Mouse (Mus musculus): ENCODE measurements around the gene Crygs. TPM values are rescaled to one million over a fixed set of nuclear protein-coding genes. Genes with fewer than 3 reads are reported as not detected.

Gene Crygs
- polyA plus RNA-seq (2012; rRNA removed), result 0.20 TPM in 1 of 2 replicates, not detected in the other

GRCm38 (mm10) chr16:22811477-22811876, at the start of gene Crygs:
Gene Crygs (minus strand): TSS chr16:22811577.
- WGBS, result 88% methylated on average over 2 of the region's 2 CpGs
- Histone ChIP-seq H3K4me1 (replicated peaks; ENCODE audit: control insufficient read depth, insufficient read depth, low read length) (peaks cover 4% of the 10 kb centered on the region), H3K27me3 (ENCODE audit: control insufficient read depth, insufficient read depth, low read length) (no peaks in the 10 kb centered on the region), H3K27ac (ENCODE audit: control insufficient read depth, insufficient read depth, low read length) (no peak within 1 kb of the TSS), H3K4me3 (ENCODE audit: control insufficient read depth, insufficient read depth, low read length) (no peak within 1 kb of the TSS), H3K36me3 (ENCODE audit: control insufficient read depth, insufficient read depth, low read length) (no peaks in the 10 kb centered on the region)
- DNase-seq, result no peak
- no peak for TF ChIP-seq CTCF (IDR thresholded peaks at IDR 0.05; ENCODE audit: borderline replicate concordance, control insufficient read depth, extremely low read depth, insufficient read depth, low read length, poor library complexity)
- no peak for TF ChIP-seq POLR2A (IDR thresholded peaks at IDR 0.05; ENCODE audit: control insufficient read depth, extremely low read depth, insufficient read depth, low read length, poor library complexity)

GRCm38 (mm10) chr16:22857431-22858113, 46.2 kb upstream of the Crygs start, which contains the start of the genes Tbccd1 and Dnajb11:
Gene Tbccd1 (minus strand): TSS chr16:22857669.
Gene Dnajb11 (plus strand): TSS chr16:22857845.
- under 1% methylated on average over 62 of the region's 62 CpGs for WGBS
- Histone ChIP-seq H3K4me3 (ENCODE audit: control insufficient read depth, insufficient read depth, low read length) (peak within 1 kb of the TSS; percentile 78), H3K27ac (ENCODE audit: control insufficient read depth, insufficient read depth, low read length) (peak within 1 kb of the TSS; percentile 51; the same call in 1 of the 2 replicates), H3K27me3 (ENCODE audit: control insufficient read depth, insufficient read depth, low read length) (no peaks in the 10 kb centered on the region), H3K4me1 (replicated peaks; ENCODE audit: control insufficient read depth, insufficient read depth, low read length) (peaks cover 8% of the 10 kb centered on the region), H3K36me3 (ENCODE audit: control insufficient read depth, insufficient read depth, low read length) (peaks cover 3% of the 10 kb centered on the region)
- peak; percentile 61 for TF ChIP-seq POLR2A (IDR thresholded peaks at IDR 0.05; ENCODE audit: control insufficient read depth, extremely low read depth, insufficient read depth, low read length, poor library complexity)
- no peak for TF ChIP-seq CTCF (IDR thresholded peaks at IDR 0.05; ENCODE audit: borderline replicate concordance, control insufficient read depth, extremely low read depth, insufficient read depth, low read length, poor library complexity)
- peak; percentile 98 for DNase-seq

GRCm38 (mm10) chr16:22856773-22857172, 45.4 kb upstream of the Crygs start:
- Histone ChIP-seq H3K27me3 (ENCODE audit: control insufficient read depth, insufficient read depth, low read length) (no peaks in the 10 kb centered on the region), H3K4me1 (replicated peaks; ENCODE audit: control insufficient read depth, insufficient read depth, low read length) (peaks cover 8% of the 10 kb centered on the region), H3K27ac (ENCODE audit: control insufficient read depth, insufficient read depth, low read length) (no peak overlapping the region), H3K36me3 (ENCODE audit: control insufficient read depth, insufficient read depth, low read length) (no peaks in the 10 kb centered on the region), H3K4me3 (ENCODE audit: control insufficient read depth, insufficient read depth, low read length) (peak overlapping the region; percentile 27; the same call in 1 of the 2 replicates)
- WGBS, result 14% methylated on average over 9 of the region's 9 CpGs
- TF ChIP-seq CTCF (IDR thresholded peaks at IDR 0.05; ENCODE audit: borderline replicate concordance, control insufficient read depth, extremely low read depth, insufficient read depth, low read length, poor library complexity) (no peak), POLR2A (IDR thresholded peaks at IDR 0.05; ENCODE audit: control insufficient read depth, extremely low read depth, insufficient read depth, low read length, poor library complexity) (no peak)
- peak; percentile 2 for DNase-seq

GRCm38 (mm10) chr16:22852709-22853108, 41.3 kb upstream of the Crygs start:
- Histone ChIP-seq H3K27me3 (ENCODE audit: control insufficient read depth, insufficient read depth, low read length) (no peaks in the 10 kb centered on the region), H3K4me1 (replicated peaks; ENCODE audit: control insufficient read depth, insufficient read depth, low read length) (peaks cover 3% of the 10 kb centered on the region), H3K36me3 (ENCODE audit: control insufficient read depth, insufficient read depth, low read length) (no peaks in the 10 kb centered on the region), H3K27ac (ENCODE audit: control insufficient read depth, insufficient read depth, low read length) (no peak overlapping the region), H3K4me3 (ENCODE audit: control insufficient read depth, insufficient read depth, low read length) (no peak overlapping the region)
- 93% methylated on average over 4 of the region's 4 CpGs for WGBS
- TF ChIP-seq CTCF (IDR thresholded peaks at IDR 0.05; ENCODE audit: borderline replicate concordance, control insufficient read depth, extremely low read depth, insufficient read depth, low read length, poor library complexity) (no peak), POLR2A (IDR thresholded peaks at IDR 0.05; ENCODE audit: control insufficient read depth, extremely low read depth, insufficient read depth, low read length, poor library complexity) (no peak)
- DNase-seq, result no peak

GRCm38 (mm10) chr16:22848331-22848730, 37.0 kb upstream of the Crygs start:
- no peak for DNase-seq
- WGBS, result 89% methylated on average over 1 of the region's 1 CpGs
- H3K4me3 ChIP-seq (ENCODE audit: control insufficient read depth, insufficient read depth, low read length), result no peak overlapping the region
- no peak overlapping the region for H3K27ac ChIP-seq (ENCODE audit: control insufficient read depth, insufficient read depth, low read length)
- no peaks in the 10 kb centered on the region for H3K27me3 ChIP-seq (ENCODE audit: control insufficient read depth, insufficient read depth, low read length)
- H3K36me3 ChIP-seq (ENCODE audit: control insufficient read depth, insufficient read depth, low read length), result no peaks in the 10 kb centered on the region
- H3K4me1 ChIP-seq (replicated peaks; ENCODE audit: control insufficient read depth, insufficient read depth, low read length), result peaks cover 5% of the 10 kb centered on the region; the same call in 1 of the 2 replicates
- TF ChIP-seq CTCF (IDR thresholded peaks at IDR 0.05; ENCODE audit: borderline replicate concordance, control insufficient read depth, extremely low read depth, insufficient read depth, low read length, poor library complexity), result no peak
- TF ChIP-seq POLR2A (IDR thresholded peaks at IDR 0.05; ENCODE audit: control insufficient read depth, extremely low read depth, insufficient read depth, low read length, poor library complexity), result no peak

GRCm38 (mm10) chr16:22847686-22848085, 36.3 kb upstream of the Crygs start:
- Histone ChIP-seq H3K4me1 (replicated peaks; ENCODE audit: control insufficient read depth, insufficient read depth, low read length) (peaks cover 5% of the 10 kb centered on the region; the same call in 1 of the 2 replicates), H3K36me3 (ENCODE audit: control insufficient read depth, insufficient read depth, low read length) (no peaks in the 10 kb centered on the region), H3K4me3 (ENCODE audit: control insufficient read depth, insufficient read depth, low read length) (no peak overlapping the region), H3K27me3 (ENCODE audit: control insufficient read depth, insufficient read depth, low read length) (no peaks in the 10 kb centered on the region), H3K27ac (ENCODE audit: control insufficient read depth, insufficient read depth, low read length) (no peak overlapping the region)
- 100% methylated on average over 1 of the region's 1 CpGs for WGBS
- no peak for DNase-seq
- TF ChIP-seq CTCF (IDR thresholded peaks at IDR 0.05; ENCODE audit: borderline replicate concordance, control insufficient read depth, extremely low read depth, insufficient read depth, low read length, poor library complexity), result no peak
- TF ChIP-seq POLR2A (IDR thresholded peaks at IDR 0.05; ENCODE audit: control insufficient read depth, extremely low read depth, insufficient read depth, low read length, poor library complexity), result no peak

All from thymus, adult 2 months (tissue).